Mouse (Mus musculus) C2C12 (cell line): Measurements from ENCODE around the gene Olfr5.

ENCODE experiments used
- CTCF ChIP-seq: IDR thresholded peaks from one replicate; pipeline ENCODE4 v1.5.1; 2011; ENCODE audit not compliant: control insufficient read depth, insufficient read depth, insufficient read length
- MAX ChIP-seq: IDR thresholded peaks from one replicate; pipeline ENCODE4 v1.6.1; 2011; ENCODE audit warnings: mild to moderate bottlenecking, control low read depth
- MYOD1 ChIP-seq: IDR thresholded peaks from one replicate; pipeline ENCODE4 v1.6.1; 2011; ENCODE audit warnings: low read depth; ENCODE audit not compliant: control insufficient read depth, insufficient read length
- MYOG ChIP-seq: IDR thresholded peaks from one replicate; pipeline ENCODE4 v1.6.1; 2011; ENCODE audit not compliant: control insufficient read depth, insufficient read length; ENCODE audit errors: extremely low read depth
- USF1 ChIP-seq: IDR thresholded peaks from one replicate; pipeline ENCODE4 v1.6.1; 2011; ENCODE audit warnings: low read depth, mild to moderate bottlenecking, control low read depth, moderate library complexity

GRCm38 (mm10) chr7:6525001-6525400 lies 38.3 kb upstream of the Olfr5 start:
- TF ChIP-seq MAX (no peak), CTCF (no peak), MYOG (no peak), MYOD1 (no peak), USF1 (no peak)
